Mouse (Mus musculus) Patski (cell line): Measurements from ENCODE around the gene Cdkl2. TPM values are rescaled to one million over a fixed set of nuclear protein-coding genes. Genes with fewer than 3 reads are reported as not detected.

Experiments used
- ATAC-seq: fragments of 100-300 bp; one replicate; pipeline ENCODE4 v1.8.0; 2021
- CTCF ChIA-PET: fragments of 350-600 bp; sonication (Branson Sonifier 250); formaldehyde crosslinking; loops from one replicate; lab custom pipeline; 2022; ENCODE audit warnings: inconsistent platforms; lab: Charles Lee
- POLR2A ChIA-PET: fragments of 350-600 bp; sonication (Branson Sonifier 250); formaldehyde crosslinking; loops from one replicate; lab custom pipeline; 2022; ENCODE audit warnings: antibody characterized with exemption, inconsistent platforms; lab: Charles Lee
- DNase-seq: peaks from one replicate; pipeline ENCODE4 v3.0.0-alpha.2; 2011; ENCODE audit warnings: low read depth, low spot score
- H3K27me3 ChIP-seq: fragments of 371-371 bp; one replicate; pipeline ENCODE4 v1.5.1; 2021
- CTCF ChIP-seq: fragments of 100-300 bp; IDR thresholded peaks from one replicate; pipeline ENCODE4 v1.5.1; 2021
- in situ Hi-C: fragments of 300-500 bp; cut with MboI; formaldehyde crosslinking; loops from 3 replicates; pipeline ENCODE4 v1.11.1; 2018; ENCODE audit warnings: low pct_unique_long_range_greater_than_20kb, mixed read lengths
- polyA plus RNA-seq: library from polyadenylated mRNA; unstranded; gene quantifications from one replicate; pipeline ENCODE4 v1.2.3, GENCODE M21; 2021

Gene Cdkl2
- 13.7 TPM for polyA plus RNA-seq

GRCm38 (mm10) chr5:92043783-92044182 lies at the start of gene Cdkl2:
Cdkl2 (minus strand) TSS chr5:92043883.
- no peak for ATAC-seq
- ChIA-PET POLR2A (interaction anchor here (0.7 kb wide), 2 partner anchors 94 to 560 kb away, joined by 5 to 6 read pairs; partner anchors contain the start of gene Uso1), CTCF (interaction anchor here (1.6 kb wide), 1 partner anchor 12 kb away, joined by 5 read pairs; no protein-coding TSS in a partner anchor)
- in situ Hi-C loops: no loop called here
- no peak for DNase-seq
- H3K27me3 ChIP-seq: no peaks in the 10 kb centered on the region
- no peak for TF ChIP-seq CTCF

- ATAC-seq: no peak
- no peak for TF ChIP-seq CTCF
- POLR2A ChIA-PET: no interaction called here
- DNase-seq: no peak
- CTCF ChIA-PET: interaction anchor here (1.0 to 1.9 kb wide), 2 partner anchors 10 to 31 kb away, joined by 4 to 6 read pairs; no protein-coding TSS in a partner anchor
- in situ Hi-C loops: no loop called here
- H3K27me3 ChIP-seq: no peaks in the 10 kb centered on the region
Measured at GRCm38 (mm10) chr5:92087469-92087868, 43.8 kb upstream of the Cdkl2 start.

GRCm38 (mm10) chr5:92085821-92086550 lies 42.3 kb upstream of the Cdkl2 start:
- ChIA-PET POLR2A (interaction anchor here (0.6 kb wide), 1 partner anchor 447 kb away, joined by 4 read pairs; no protein-coding TSS in a partner anchor), CTCF (interaction anchor here (1.1 kb wide), 1 partner anchor 10 kb away, joined by 4 read pairs; no protein-coding TSS in a partner anchor)
- DNase-seq (no peak), ATAC-seq (no peak)
- H3K27me3 ChIP-seq: no peaks in the 10 kb centered on the region
- TF ChIP-seq CTCF: no peak
- in situ Hi-C loops: no loop called here

- H3K27me3 ChIP-seq: no peaks in the 10 kb centered on the region
- ChIA-PET CTCF (interaction anchor here (1.1 kb wide), 1 partner anchor 10 kb away, joined by 4 read pairs; no protein-coding TSS in a partner anchor), POLR2A (no interaction called here)
- no peak for TF ChIP-seq CTCF
- in situ Hi-C loops: no loop called here
- no peak for ATAC-seq
- DNase-seq: no peak
Measured at GRCm38 (mm10) chr5:92085246-92085645, 41.6 kb upstream of the Cdkl2 start.

- CTCF ChIA-PET: interaction anchor here (1.0 to 1.2 kb wide), 2 partner anchors 11 to 30 kb away, joined by 3 to 4 read pairs; no protein-coding TSS in a partner anchor
Measured at GRCm38 (mm10) chr5:92083417-92084038, 39.8 kb upstream of the Cdkl2 start, which contains the start of gene G3bp2. G3bp2 (minus strand) TSS chr5:92083719.

GRCm38 (mm10) chr5:92082821-92083401 lies 39.2 kb upstream of the Cdkl2 start:
- ChIA-PET POLR2A (no interaction called here), CTCF (interaction anchor here (1.0 to 1.2 kb wide), 2 partner anchors 10 to 31 kb away, joined by 3 to 4 read pairs; no protein-coding TSS in a partner anchor)
- no peaks in the 10 kb centered on the region for H3K27me3 ChIP-seq
- in situ Hi-C loops: no loop called here
- ATAC-seq (peak; percentile 41), DNase-seq (no peak)
- no peak for TF ChIP-seq CTCF

More at GRCm38 (mm10) chr5:92083417-92084038, 39.8 kb upstream of the Cdkl2 start, which contains the start of gene G3bp2:
- H3K27me3 ChIP-seq: no peaks in the 10 kb centered on the region
- peak; percentile 98 for DNase-seq
- in situ Hi-C loops: no loop called here
- POLR2A ChIA-PET: interaction anchor here (1.3 kb wide), 1 partner anchor 49 kb away, joined by 3 read pairs; no protein-coding TSS in a partner anchor
- peak; percentile 92 for ATAC-seq
- TF ChIP-seq CTCF: no peak

- no peaks in the 10 kb centered on the region for H3K27me3 ChIP-seq
- ChIA-PET POLR2A (interaction anchor here (0.6 kb wide), 1 partner anchor 1708 kb away, joined by 3 read pairs; no protein-coding TSS in a partner anchor), CTCF (no interaction called here)
- ATAC-seq (no peak), DNase-seq (no peak)
- no peak for TF ChIP-seq CTCF
- in situ Hi-C loops: no loop called here
Measured at GRCm38 (mm10) chr5:92081326-92081725, 37.6 kb upstream of the Cdkl2 start.

- CTCF ChIA-PET: no interaction called here
- in situ Hi-C loops: no loop called here
- POLR2A ChIA-PET: interaction anchor here (0.5 to 0.7 kb wide), 2 partner anchors 49 to 473 kb away, joined by 3 to 6 read pairs; no protein-coding TSS in a partner anchor
- H3K27me3 ChIP-seq: no peaks in the 10 kb centered on the region
- ATAC-seq (no peak), DNase-seq (no peak)
- no peak for TF ChIP-seq CTCF
Measured at GRCm38 (mm10) chr5:92080400-92080799, 36.7 kb upstream of the Cdkl2 start.

- POLR2A ChIA-PET: no interaction called here
- ATAC-seq (no peak), DNase-seq (no peak)
- in situ Hi-C loops: no loop called here
- CTCF ChIA-PET: interaction anchor here (1.4 kb wide), 1 partner anchor 11 kb away, joined by 6 read pairs; no protein-coding TSS in a partner anchor
- no peak for TF ChIP-seq CTCF
- no peaks in the 10 kb centered on the region for H3K27me3 ChIP-seq
Measured at GRCm38 (mm10) chr5:92079304-92079703, 35.6 kb upstream of the Cdkl2 start.

GRCm38 (mm10) chr5:92078751-92079150 lies 35.1 kb upstream of the Cdkl2 start:
- no peak for TF ChIP-seq CTCF
- ChIA-PET POLR2A (no interaction called here), CTCF (interaction anchor here (1.4 kb wide), 1 partner anchor 10 kb away, joined by 6 read pairs; no protein-coding TSS in a partner anchor)
- no peaks in the 10 kb centered on the region for H3K27me3 ChIP-seq
- in situ Hi-C loops: no loop called here
- no peak for DNase-seq
- ATAC-seq: no peak
